Mouse (Mus musculus): ENCODE data around the gene Fbn1.

Fbn1 gene

GRCm38 (mm10) chr2:125507893-125508292, at the start of gene Fbn1:
Fbn1 (minus strand) TSS chr2:125507993.
- DNase-seq (ENCODE audit: low read depth, low spot score): no peak

- DNase-seq (ENCODE audit: low read depth, low spot score): no peak
Measured at GRCm38 (mm10) chr2:125555830-125556229, 48.0 kb upstream of the Fbn1 start.

GRCm38 (mm10) chr2:125548806-125549578, 41.2 kb upstream of the Fbn1 start:
- DNase-seq (ENCODE audit: low read depth, low spot score): no peak

- no peak for DNase-seq (ENCODE audit: low read depth, low spot score)
Measured at GRCm38 (mm10) chr2:125544986-125545385, 37.2 kb upstream of the Fbn1 start.

GRCm38 (mm10) chr2:125543646-125544045, 35.9 kb upstream of the Fbn1 start:
- DNase-seq (ENCODE audit: low read depth, low spot score): no peak

- no peak for DNase-seq (ENCODE audit: low read depth, low spot score)
Measured at GRCm38 (mm10) chr2:125541451-125541850, 33.7 kb upstream of the Fbn1 start.

GRCm38 (mm10) chr2:125540579-125540978, 32.8 kb upstream of the Fbn1 start:
- DNase-seq (ENCODE audit: low read depth, low spot score): no peak

GRCm38 (mm10) chr2:125539640-125540039, 31.8 kb upstream of the Fbn1 start:
- DNase-seq (ENCODE audit: low read depth, low spot score): no peak

- DNase-seq (ENCODE audit: low read depth, low spot score): no peak
Measured at GRCm38 (mm10) chr2:125530665-125531064, 22.9 kb upstream of the Fbn1 start.

- DNase-seq (ENCODE audit: low read depth, low spot score): no peak
Measured at GRCm38 (mm10) chr2:125526566-125526965, 18.8 kb upstream of the Fbn1 start.

GRCm38 (mm10) chr2:125525484-125525883, 17.7 kb upstream of the Fbn1 start:
- no peak for DNase-seq (ENCODE audit: low read depth, low spot score)

GRCm38 (mm10) chr2:125516594-125516993, 8.8 kb upstream of the Fbn1 start:
- no peak for DNase-seq (ENCODE audit: low read depth, low spot score)

GRCm38 (mm10) chr2:125515291-125516057, 7.7 kb upstream of the Fbn1 start:
- no peak for DNase-seq (ENCODE audit: low read depth, low spot score)

- no peak for DNase-seq (ENCODE audit: low read depth, low spot score)
Measured at GRCm38 (mm10) chr2:125514391-125514790, 6.6 kb upstream of the Fbn1 start.

- no peak for DNase-seq (ENCODE audit: low read depth, low spot score)
Measured at GRCm38 (mm10) chr2:125512544-125512943, 4.8 kb upstream of the Fbn1 start.

GRCm38 (mm10) chr2:125511898-125512297, 4.1 kb upstream of the Fbn1 start:
- no peak for DNase-seq (ENCODE audit: low read depth, low spot score)

- no peak for DNase-seq (ENCODE audit: low read depth, low spot score)
Measured at GRCm38 (mm10) chr2:125510752-125511151, 3.0 kb upstream of the Fbn1 start.

- DNase-seq (ENCODE audit: low read depth, low spot score): no peak
Measured at GRCm38 (mm10) chr2:125508381-125508780, 588 bp upstream of the Fbn1 start.

GRCm38 (mm10) chr2:125506316-125507054, 1.3 kb downstream of the Fbn1 start:
- peak; percentile 31 for DNase-seq (ENCODE audit: low read depth, low spot score)

GRCm38 (mm10) chr2:125505746-125506315, 2.0 kb downstream of the Fbn1 start:
- DNase-seq (ENCODE audit: low read depth, low spot score): peak; percentile 36

GRCm38 (mm10) chr2:125505006-125505745, 2.6 kb downstream of the Fbn1 start, which contains the start of gene Gm9913:
Gm9913 (plus strand) TSS chr2:125505089.
- DNase-seq (ENCODE audit: low read depth, low spot score): peak; percentile 22
